ENCODE assay signal across 13 mouse cellular contexts in the genomic region with DNA sequence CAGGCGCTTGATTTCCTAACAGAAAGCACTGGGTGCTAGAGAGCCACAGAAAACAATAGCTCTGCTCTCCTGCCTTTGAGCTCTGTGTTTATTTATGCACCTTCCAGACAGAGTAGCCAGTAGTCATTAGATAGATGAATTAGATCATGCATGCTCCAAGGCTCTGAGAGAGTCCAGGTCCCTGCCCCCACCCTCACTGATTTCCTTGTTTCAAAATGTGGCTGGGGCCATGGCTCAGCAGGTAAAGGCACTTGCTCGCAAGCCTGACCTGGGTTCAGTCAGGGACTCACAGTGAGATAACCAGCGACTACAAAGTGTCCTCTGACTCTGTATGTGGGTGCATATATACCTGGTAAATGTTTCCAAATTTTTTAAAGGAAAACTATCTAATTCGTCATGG.
"Had no signal": no experiment of that assay in that cellular context is flagged by ENCODE, and none has a peak within 500 bp of the region (broad histone marks: within the 10 kb centered on the region; RNA-seq: fewer than 3 reads in every experiment).

No protein-coding gene starts in this region.

- H3K27me3 ChIP-seq: limb, embryonic 13.5 days; neural tube, embryonic 13.5 days; stomach, embryonic 15.5 days had no signal

- H3K27ac ChIP-seq: layer of hippocampus, adult 2 months; limb, embryonic 13.5 days; liver, embryonic 14.5 days; midbrain, embryonic 10.5 days; neural tube, embryonic 13.5 days; stomach, embryonic 15.5 days had no signal

- H3K4me3 ChIP-seq: layer of hippocampus, adult 2 months; limb, embryonic 13.5 days; midbrain, embryonic 10.5 days; neural tube, embryonic 13.5 days; stomach, embryonic 15.5 days had no signal

- H3K9ac ChIP-seq: limb, embryonic 13.5 days; liver, embryonic 14.5 days; stomach, embryonic 15.5 days had no signal

- H3K4me2 ChIP-seq: limb, embryonic 13.5 days; neural tube, embryonic 13.5 days; stomach, embryonic 15.5 days had no signal

- H3K9me3 ChIP-seq: limb, embryonic 13.5 days; midbrain, embryonic 10.5 days; neural tube, embryonic 13.5 days; stomach, embryonic 15.5 days had no signal

- DNase-seq: lung, adult 18-20 months; lung, postnatal 4 days; midbrain, embryonic 14.5 days; right cerebral cortex, postnatal 4 days; spleen, adult 18-20 months; thymus, postnatal 14 days had no signal

- ATAC-seq: inflammation-experienced regulatory T-cells, adult 6 months had no signal
